Mouse (Mus musculus) R1 (cell line): ENCODE measurements around the gene Eral1.
"Not testable (repeated sequence)": the region's sequence is repeated elsewhere in the genome, so short reads cannot be mapped to it uniquely, and the experiment has no call there.

Source experiments
- DNase-seq: peaks from one replicate; pipeline ENCODE4 v3.0.0-alpha.2; 2018; ENCODE audit warnings: low read depth, low spot score

Gene Eral1

GRCm38 (mm10) chr11:78087756-78088281 lies 7.6 kb upstream of the Eral1 start:
- no peak for DNase-seq

DNA sequence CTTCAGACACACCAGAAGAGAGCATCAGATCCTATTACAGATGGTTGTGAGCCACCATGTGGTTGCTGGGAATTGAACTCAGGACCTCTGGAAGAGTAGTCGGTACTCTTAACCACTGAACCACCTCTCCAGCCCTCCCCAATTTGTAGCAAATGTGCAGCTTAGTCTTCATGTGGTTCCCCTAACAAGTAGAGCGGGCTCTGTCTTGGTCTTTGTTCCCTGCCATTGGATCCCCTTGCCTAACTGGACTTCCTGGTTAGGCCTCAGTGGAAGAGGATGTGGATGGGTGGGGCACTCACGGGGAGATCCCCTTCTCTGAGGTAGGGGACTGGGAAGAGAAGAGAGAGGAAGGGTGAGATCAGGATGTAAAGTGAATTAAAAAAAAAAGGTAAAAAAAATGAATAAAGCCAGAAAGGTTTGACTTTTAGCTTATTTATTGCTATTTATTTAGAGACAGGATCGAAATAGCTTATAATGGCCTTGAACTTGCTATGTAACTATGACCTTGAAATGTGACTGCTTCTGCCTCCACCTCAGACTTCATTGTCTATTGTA lies 6.8 kb upstream of the Eral1 start:
- peak; percentile 60 for DNase-seq

GRCm38 (mm10) chr11:78083595-78083994 lies 3.4 kb upstream of the Eral1 start:
- no peak for DNase-seq

DNA sequence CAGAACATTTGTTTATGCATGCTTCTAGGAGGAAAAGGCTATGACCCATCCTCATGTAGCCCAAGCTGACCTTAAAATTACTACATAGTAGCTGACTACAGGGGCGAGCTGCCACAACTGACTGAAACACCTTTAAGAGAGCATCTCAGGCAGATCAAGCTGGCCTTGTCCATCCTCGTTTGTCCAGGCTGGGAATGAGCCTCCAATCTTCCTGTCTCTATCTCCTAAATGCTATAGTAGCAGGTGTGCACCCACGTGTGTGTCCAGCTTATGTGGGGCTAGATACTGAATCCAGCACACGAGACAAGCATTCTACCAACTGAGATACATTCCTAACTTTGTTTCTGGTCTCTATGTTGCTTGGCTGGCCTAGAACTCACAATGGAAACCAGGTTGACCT lies 5.5 kb downstream of the Eral1 start:
- DNase-seq = no peak

DNA sequence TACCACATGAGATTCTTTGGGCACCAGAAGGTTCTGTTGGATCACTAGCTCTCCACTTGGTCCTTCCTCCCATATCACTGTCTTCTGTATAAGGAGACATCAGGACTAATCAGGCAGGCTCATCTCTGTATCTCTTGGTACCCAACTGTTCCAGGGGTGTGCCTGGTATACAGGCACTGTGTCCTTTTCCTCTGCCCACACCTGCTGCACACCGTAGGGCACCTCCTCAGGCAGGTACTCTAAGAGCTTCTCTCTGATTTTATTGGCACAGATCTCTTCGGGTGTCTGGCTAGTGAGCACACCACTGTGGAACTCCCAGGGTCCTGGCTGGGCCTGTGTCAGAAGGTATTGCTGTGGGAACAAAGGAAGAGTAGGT lies 5.9 kb downstream of the Eral1 start:
- no peak for DNase-seq

GRCm38 (mm10) chr11:78073577-78074276 lies 6.5 kb downstream of the Eral1 start:
- no peak for DNase-seq

GRCm38 (mm10) chr11:78072425-78073130 lies 7.6 kb downstream of the Eral1 start:
- peak; percentile 78 for DNase-seq

- no peak for DNase-seq
Measured at GRCm38 (mm10) chr11:78071938-78072337, 8.2 kb downstream of the Eral1 start.

- no peak for DNase-seq
Measured at GRCm38 (mm10) chr11:78069646-78070045, 10.5 kb downstream of the Eral1 start.

GRCm38 (mm10) chr11:78069130-78069529 lies 11.1 kb downstream of the Eral1 start:
- no peak for DNase-seq

- no peak for DNase-seq
Measured at GRCm38 (mm10) chr11:78067566-78067965, 12.6 kb downstream of the Eral1 start.

DNA sequence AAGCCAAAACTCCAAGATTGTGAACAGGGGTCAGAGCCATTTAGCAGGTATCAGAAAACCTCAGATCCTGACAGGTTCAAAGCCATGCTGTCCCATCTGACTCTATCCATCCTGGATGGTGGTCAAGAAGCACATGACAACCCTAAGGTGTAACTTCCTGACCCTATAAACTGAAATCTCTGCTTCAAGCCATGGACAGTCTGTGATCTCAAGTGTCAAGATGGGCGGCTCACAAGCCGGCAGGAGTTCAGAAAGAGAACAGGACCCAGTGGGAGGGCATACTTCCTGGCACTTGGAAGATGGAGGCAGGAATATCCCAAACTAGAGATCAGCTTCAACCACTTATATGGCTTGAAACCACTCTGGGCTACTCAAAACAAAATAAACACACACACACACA lies 13.5 kb downstream of the Eral1 start:
- DNase-seq = no peak

- DNase-seq = no peak
Measured at GRCm38 (mm10) chr11:78065906-78066305, 14.3 kb downstream of the Eral1 start.

DNA sequence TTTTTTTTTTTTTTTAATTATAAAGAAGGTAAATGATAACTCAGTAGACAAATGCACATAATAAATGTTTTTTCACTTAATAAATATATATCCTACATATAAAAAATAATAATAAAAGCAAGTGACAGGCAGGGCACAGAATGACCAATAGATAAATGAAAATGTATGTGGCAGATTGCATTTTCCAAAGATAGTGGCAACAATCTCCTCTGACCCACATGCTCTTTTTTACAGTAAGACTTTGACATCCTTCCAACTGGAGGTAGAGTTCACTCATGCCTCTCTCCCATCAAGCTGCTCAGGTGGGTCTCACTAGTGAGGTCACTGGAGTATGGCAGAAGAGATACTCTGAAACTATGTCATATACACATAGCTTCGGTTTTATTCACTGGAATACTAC lies 17.6 kb downstream of the Eral1 start:
- DNase-seq = no peak

GRCm38 (mm10) chr11:78059833-78060757 lies 20.1 kb downstream of the Eral1 start:
- DNase-seq = peak; percentile 53

GRCm38 (mm10) chr11:78056946-78057345 lies 23.2 kb downstream of the Eral1 start:
- DNase-seq = no peak

- DNase-seq = no peak
Measured at GRCm38 (mm10) chr11:78053078-78053477, 27.1 kb downstream of the Eral1 start.

GRCm38 (mm10) chr11:78048637-78049036 lies 31.5 kb downstream of the Eral1 start:
- not testable (repeated sequence) for DNase-seq

- DNase-seq = no peak
Measured at GRCm38 (mm10) chr11:78044758-78045251, 35.4 kb downstream of the Eral1 start.

DNA sequence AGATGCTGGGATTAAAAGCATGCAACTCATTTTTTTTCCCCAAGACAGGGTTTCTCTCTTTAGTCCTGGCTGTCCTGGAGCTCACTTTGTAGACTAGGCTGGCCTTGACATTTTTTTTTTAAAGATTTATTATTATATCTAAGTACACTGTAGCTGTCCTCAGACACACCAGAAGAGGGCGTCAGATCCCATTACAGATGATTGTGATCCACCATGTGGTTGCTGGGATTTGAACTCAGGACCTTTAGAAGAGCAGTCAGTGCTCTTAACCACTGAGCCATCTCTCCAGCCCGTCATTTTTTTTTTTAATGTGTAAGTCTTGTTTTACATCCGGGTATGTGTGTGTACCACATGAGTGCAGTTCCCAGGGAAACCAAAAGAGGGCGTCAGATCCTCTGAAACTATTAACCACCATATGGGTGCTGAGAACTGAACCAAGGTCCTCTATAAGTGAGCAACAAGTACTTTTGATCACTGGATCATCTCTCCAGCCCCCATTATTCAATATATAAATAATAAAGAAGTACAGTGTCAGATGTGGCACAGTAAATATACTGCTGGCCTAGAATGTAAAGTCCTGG lies 37.8 kb downstream of the Eral1 start:
- peak; percentile 86 for DNase-seq

- DNase-seq = peak; percentile 57
Measured at GRCm38 (mm10) chr11:78040878-78041277, 39.3 kb downstream of the Eral1 start.
